Mouse (Mus musculus) neural tube, embryonic 10.5 days (tissue): ENCODE data around the gene Cdca5.
"Not testable (repeated sequence)": the region's sequence is repeated elsewhere in the genome, so short reads cannot be mapped to it uniquely, and the experiment has no call there.

Experiments
- DNase-seq: peaks from one replicate; pipeline ENCODE4 v3.0.0-alpha.2; 2017; ENCODE audit warnings: low spot score; ENCODE audit errors: extremely low spot score

Gene Cdca5

GRCm38 (mm10) chr19:6102169-6102853 is 17.5 kb downstream of the Cdca5 start:
- no peak for DNase-seq

GRCm38 (mm10) chr19:6104476-6104875 is 19.7 kb downstream of the Cdca5 start:
- no peak for DNase-seq

GRCm38 (mm10) chr19:6105586-6105985 is 20.8 kb downstream of the Cdca5 start, which contains the start of gene Naaladl1:
Gene Naaladl1, plus strand, starts transcription at chr19:6105782.
- DNase-seq = no peak

GRCm38 (mm10) chr19:6113116-6113515 is 28.3 kb downstream of the Cdca5 start:
- no peak for DNase-seq

- DNase-seq = no peak
Measured at GRCm38 (mm10) chr19:6116113-6116850, 31.5 kb downstream of the Cdca5 start.

GRCm38 (mm10) chr19:6117346-6117985 is 32.7 kb downstream of the Cdca5 start:
- no peak for DNase-seq

- peak; percentile 89 for DNase-seq
Measured at GRCm38 (mm10) chr19:6117986-6118676, 33.3 kb downstream of the Cdca5 start, which contains the start of gene Sac3d1. Gene Sac3d1, minus strand, starts transcription at chr19:6118650.

GRCm38 (mm10) chr19:6118677-6119185 is 33.9 kb downstream of the Cdca5 start:
- no peak for DNase-seq

GRCm38 (mm10) chr19:6121761-6122160 is 37.0 kb downstream of the Cdca5 start:
- DNase-seq = no peak

- peak; percentile 41 for DNase-seq
Measured at GRCm38 (mm10) chr19:6123330-6123729, 38.5 kb downstream of the Cdca5 start.

- no peak for DNase-seq
Measured at GRCm38 (mm10) chr19:6124898-6125297, 40.1 kb downstream of the Cdca5 start.

GRCm38 (mm10) chr19:6126289-6126688 is 41.5 kb downstream of the Cdca5 start:
- peak; percentile 50 for DNase-seq

- no peak for DNase-seq
Measured at GRCm38 (mm10) chr19:6126789-6127580, 42.2 kb downstream of the Cdca5 start.

GRCm38 (mm10) chr19:6127760-6128341 is 43.1 kb downstream of the Cdca5 start, which contains the start of gene Snx15:
Gene Snx15, minus strand, starts transcription at chr19:6128304.
- DNase-seq = peak; percentile 91

GRCm38 (mm10) chr19:6130414-6131128 is 45.8 kb downstream of the Cdca5 start:
- not testable (repeated sequence) for DNase-seq

- no peak for DNase-seq
Measured at GRCm38 (mm10) chr19:6132171-6132827, 47.5 kb downstream of the Cdca5 start.

- DNase-seq = not testable (repeated sequence)
Measured at GRCm38 (mm10) chr19:6133197-6133596, 48.4 kb downstream of the Cdca5 start.

- no peak for DNase-seq
Measured at GRCm38 (mm10) chr19:6136397-6136796, 51.6 kb downstream of the Cdca5 start.

- DNase-seq = no peak
Measured at GRCm38 (mm10) chr19:6139701-6140100, 54.9 kb downstream of the Cdca5 start.
